Mouse (Mus musculus) limb, embryonic 15.5 days (tissue): ENCODE measurements around the gene Ctdspl2. TPM values are rescaled to one million over a fixed set of nuclear protein-coding genes. Genes with fewer than 3 reads are reported as not detected.
"Not testable (repeated sequence)": the region's sequence is repeated elsewhere in the genome, so short reads cannot be mapped to it uniquely, and the experiment has no call there.

Experiments used
- ATAC-seq: fragments of 200-750 bp; cut with Nextera tagmentation; 2 replicates; pipeline ENCODE4 v1.8.0; 2017; ENCODE audit warnings: low read depth, moderate TSS enrichment; ENCODE audit not compliant: insufficient number of reproducible peaks, low FRiP score, low TSS enrichment
- H3K27ac ChIP-seq: fragments of 300-500 bp; sonication (generic); 2 replicates; pipeline ENCODE4 v1.5.1; 2015; ENCODE audit warnings: moderate library complexity, mild to moderate bottlenecking, inconsistent platforms
- H3K27me3 ChIP-seq: fragments of 300-500 bp; sonication (generic); 2 replicates; pipeline ENCODE4 v1.6.1; 2015; ENCODE audit warnings: inconsistent platforms
- H3K36me3 ChIP-seq: fragments of 300-500 bp; sonication (generic); 2 replicates; pipeline ENCODE4 v1.6.1; 2015; ENCODE audit warnings: inconsistent platforms
- H3K4me1 ChIP-seq: fragments of 300-500 bp; sonication (generic); 2 replicates; pipeline ENCODE4 v1.6.1; 2015; ENCODE audit warnings: inconsistent platforms
- H3K4me2 ChIP-seq: fragments of 300-500 bp; sonication (generic); 2 replicates; pipeline ENCODE4 v1.6.1; 2015; ENCODE audit warnings: mild to moderate bottlenecking, inconsistent platforms
- H3K4me3 ChIP-seq: fragments of 300-500 bp; sonication (generic); 2 replicates; pipeline ENCODE4 v1.5.1; 2015; ENCODE audit warnings: mild to moderate bottlenecking, inconsistent platforms
- H3K9ac ChIP-seq: fragments of 300-500 bp; sonication (generic); 2 replicates; pipeline ENCODE4 v1.6.1; 2015; ENCODE audit warnings: inconsistent platforms
- H3K9me3 ChIP-seq: fragments of 300-500 bp; sonication (generic); 2 replicates; pipeline ENCODE4 v1.6.1; 2016; ENCODE audit warnings: inconsistent platforms
- WGBS: fragments of 180-500 bp; shearing (Covaris S2); methylation state at CpG from one replicate; pipeline ENCODE4 v1.1.7; 2015; 5-methylcytosine and 5-hydroxymethylcytosine counted together
- polyA plus RNA-seq: library from polyadenylated mRNA; unstranded; fragments of >200 nt; fragmentation: Nextera tagmentation; extraction: Ambion mirVana; gene quantifications from 2 replicates; pipeline ENCODE4 v1.2.1, GENCODE M21; 2015

Ctdspl2 gene
- polyA plus RNA-seq, 1 experiment from 2014 or later = 53.3 TPM

- no peak overlapping the region for H3K4me3 ChIP-seq
- no peaks in the 10 kb centered on the region for H3K27me3 ChIP-seq
- no peak overlapping the region for H3K27ac ChIP-seq
- no peaks in the 10 kb centered on the region for H3K4me1 ChIP-seq
- no peak overlapping the region for H3K4me2 ChIP-seq
- peaks cover 5% of the 10 kb centered on the region for H3K36me3 ChIP-seq
- no peak overlapping the region for H3K9ac ChIP-seq
- no peak for ATAC-seq
- no peaks in the 10 kb centered on the region for H3K9me3 ChIP-seq
- 48% methylated on average over 1 of the region's 1 CpGs for WGBS
These were observed 62.9 kb downstream of the Ctdspl2 start for GRCm38 (mm10) chr2:122018705-122019104.

GRCm38 (mm10) chr2:122022284-122022683 lies 66.5 kb downstream of the Ctdspl2 start:
- H3K9me3 ChIP-seq = no peaks in the 10 kb centered on the region
- H3K4me3 ChIP-seq = no peak overlapping the region
- no peak overlapping the region for H3K9ac ChIP-seq
- no peak overlapping the region for H3K4me2 ChIP-seq
- no peak overlapping the region for H3K27ac ChIP-seq
- no peaks in the 10 kb centered on the region for H3K4me1 ChIP-seq
- no peaks in the 10 kb centered on the region for H3K36me3 ChIP-seq
- ATAC-seq = no peak
- no peaks in the 10 kb centered on the region for H3K27me3 ChIP-seq
- 82% methylated on average over 2 of the region's 2 CpGs for WGBS

DNA sequence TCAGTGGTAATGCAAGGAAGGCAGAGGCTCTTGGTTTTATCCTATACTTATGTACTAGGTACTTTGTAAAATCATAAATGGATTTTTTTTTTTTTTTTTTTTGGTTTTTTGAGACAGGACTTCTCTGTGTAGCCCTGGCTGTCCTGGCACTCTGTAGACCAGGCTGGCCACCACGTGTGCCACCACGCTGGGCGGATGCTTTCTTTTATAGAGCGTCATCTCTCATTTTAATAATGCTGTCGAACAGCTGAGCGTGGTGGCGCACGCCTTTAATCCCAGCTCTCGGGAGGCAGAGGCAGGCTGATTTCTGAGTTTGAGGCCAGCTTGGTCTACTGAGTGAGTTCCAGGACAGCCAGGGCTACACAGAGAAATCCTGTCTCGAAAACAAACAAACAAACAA lies 71.3 kb downstream of the Ctdspl2 start:
- H3K9me3 ChIP-seq, H3K4me2 ChIP-seq, H3K27ac ChIP-seq, H3K27me3 ChIP-seq, H3K36me3 ChIP-seq, ATAC-seq, H3K4me1 ChIP-seq, H3K9ac ChIP-seq, H3K4me3 ChIP-seq: not testable (repeated sequence)
- 90% methylated on average over 10 of the region's 10 CpGs for WGBS

DNA sequence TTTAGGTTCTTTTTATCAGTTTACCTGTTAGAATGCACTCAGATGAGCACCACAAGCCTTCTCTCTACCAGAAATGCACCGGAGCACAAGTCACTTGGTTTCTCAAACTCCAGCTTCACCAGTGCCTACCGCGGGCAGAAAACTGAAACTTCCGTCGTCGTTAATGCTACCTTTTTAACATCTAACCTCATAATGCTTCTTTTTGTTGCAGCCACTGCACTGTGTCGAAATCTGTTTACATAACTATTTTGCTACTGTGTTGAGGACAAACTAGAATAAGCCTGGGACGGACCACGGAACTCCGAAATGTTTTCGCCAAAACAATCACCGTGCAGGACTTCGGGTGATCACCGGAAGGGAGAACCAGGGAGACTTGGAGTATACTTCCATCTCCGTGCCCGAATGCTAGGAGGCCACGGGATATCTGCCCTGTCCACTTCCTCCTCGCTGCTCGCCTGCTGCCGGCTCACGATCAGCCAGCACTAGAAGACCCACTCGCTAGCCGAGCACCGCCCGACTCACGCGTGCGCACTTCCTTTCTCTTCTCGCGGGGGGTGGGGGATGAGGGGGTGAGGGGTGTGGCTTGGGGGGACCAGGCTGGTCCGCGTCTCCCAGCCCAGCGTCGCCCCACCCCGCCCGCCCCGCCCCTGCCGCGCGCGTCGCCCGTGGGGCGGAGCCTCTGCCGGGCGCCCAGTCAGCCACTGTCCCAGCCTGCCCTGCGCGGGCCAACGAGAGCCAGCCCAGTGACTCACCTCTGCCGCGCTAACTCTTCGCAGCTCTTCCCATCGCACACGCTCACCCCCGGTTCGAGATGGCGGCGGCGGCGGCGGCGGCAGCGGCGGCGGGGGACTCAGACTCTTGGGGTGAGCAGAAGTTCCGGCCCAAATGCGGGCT lies 72.3 kb downstream of the Ctdspl2 start, which contains the start of gene Eif3j1:
TSS of gene Eif3j1 (plus strand) at position 685 of the 894 bp plus-strand sequence.
- whole genome bisulfite sequencing = 0% methylated on average over 56 of the region's 67 CpGs
- ATAC-seq = peak; percentile 100
- H3K4me1 ChIP-seq = 0 out of 2 replicates have a peak, but pooled peaks cover 8% of the 10 kb centered on the region

GRCm38 (mm10) chr2:122028756-122029700 lies 73.2 kb downstream of the Ctdspl2 start:
- Histone ChIP-seq H3K4me2 (peak overlapping the region; percentile 53), H3K27me3 (no peaks in the 10 kb centered on the region), H3K4me3 (peak overlapping the region; percentile 94), H3K27ac (peak overlapping the region; percentile 92), H3K4me1 (0 out of 2 replicates have a peak, but pooled peaks cover 8% of the 10 kb centered on the region), H3K9me3 (no peaks in the 10 kb centered on the region), H3K36me3 (no peaks in the 10 kb centered on the region), H3K9ac (peak overlapping the region; percentile 96)
- ATAC-seq = no peak; the same call in none of the 2 replicates
- 1% methylated on average over 71 of the region's 71 CpGs for WGBS

More for the DNA sequence above, 72.3 kb downstream of the Ctdspl2 start, which contains the start of gene Eif3j1:
- peak within 1 kb of the TSS; percentile 92 for H3K27ac ChIP-seq
- no peaks in the 10 kb centered on the region for H3K36me3 ChIP-seq
- H3K9me3 ChIP-seq = no peaks in the 10 kb centered on the region
- H3K27me3 ChIP-seq = no peaks in the 10 kb centered on the region
- peak within 1 kb of the TSS; percentile 94 for H3K4me3 ChIP-seq
- H3K9ac ChIP-seq = peak within 1 kb of the TSS; percentile 96
- peak within 1 kb of the TSS; percentile 53 for H3K4me2 ChIP-seq

GRCm38 (mm10) chr2:122031970-122032369 lies 76.2 kb downstream of the Ctdspl2 start:
- H3K4me3 ChIP-seq = no peak overlapping the region
- no peak overlapping the region for H3K4me2 ChIP-seq
- peaks cover 5% of the 10 kb centered on the region; the same call in 1 of the 2 replicates for H3K36me3 ChIP-seq
- H3K27me3 ChIP-seq = no peaks in the 10 kb centered on the region
- H3K9me3 ChIP-seq = no peaks in the 10 kb centered on the region
- H3K9ac ChIP-seq = no peak overlapping the region
- WGBS = 79% methylated on average over 6 of the region's 6 CpGs
- no peak for ATAC-seq
- 0 out of 2 replicates have a peak, but pooled peaks cover 8% of the 10 kb centered on the region for H3K4me1 ChIP-seq
- no peak overlapping the region for H3K27ac ChIP-seq

GRCm38 (mm10) chr2:122036064-122036463 lies 80.3 kb downstream of the Ctdspl2 start:
- H3K36me3 ChIP-seq = peaks cover 10% of the 10 kb centered on the region; the same call in 1 of the 2 replicates
- H3K4me3 ChIP-seq = no peak overlapping the region
- H3K9me3 ChIP-seq = no peaks in the 10 kb centered on the region
- no peak overlapping the region for H3K27ac ChIP-seq
- H3K4me1 ChIP-seq = no peaks in the 10 kb centered on the region
- no peaks in the 10 kb centered on the region for H3K27me3 ChIP-seq
- no peak overlapping the region for H3K9ac ChIP-seq
- WGBS = 90% methylated on average over 3 of the region's 3 CpGs
- no peak overlapping the region for H3K4me2 ChIP-seq
- no peak for ATAC-seq

DNA sequence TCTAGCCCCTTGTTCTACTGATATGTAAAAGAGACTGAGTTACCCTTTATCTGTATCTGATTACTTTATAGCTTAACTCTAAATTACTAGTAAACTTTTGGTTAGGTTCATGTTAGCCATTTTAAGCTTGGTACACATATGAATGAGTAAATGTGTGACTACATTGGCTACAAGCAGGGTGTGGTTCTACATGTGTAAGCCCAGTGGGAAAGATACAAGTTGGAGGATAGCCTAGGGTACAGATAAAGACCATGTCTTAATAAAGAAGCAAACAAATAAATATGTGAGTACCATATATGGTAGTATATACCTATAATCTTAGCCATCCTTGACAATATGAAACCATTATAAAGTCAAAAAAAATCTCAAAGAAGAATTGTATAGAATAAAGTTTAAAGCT lies 88.1 kb downstream of the Ctdspl2 start:
- Histone ChIP-seq H3K9ac (no peak overlapping the region), H3K27me3 (no peaks in the 10 kb centered on the region), H3K4me1 (no peaks in the 10 kb centered on the region), H3K36me3 (peaks cover 31% of the 10 kb centered on the region), H3K4me2 (no peak overlapping the region), H3K4me3 (no peak overlapping the region), H3K27ac (no peak overlapping the region), H3K9me3 (no peaks in the 10 kb centered on the region)
- no peak for ATAC-seq

DNA sequence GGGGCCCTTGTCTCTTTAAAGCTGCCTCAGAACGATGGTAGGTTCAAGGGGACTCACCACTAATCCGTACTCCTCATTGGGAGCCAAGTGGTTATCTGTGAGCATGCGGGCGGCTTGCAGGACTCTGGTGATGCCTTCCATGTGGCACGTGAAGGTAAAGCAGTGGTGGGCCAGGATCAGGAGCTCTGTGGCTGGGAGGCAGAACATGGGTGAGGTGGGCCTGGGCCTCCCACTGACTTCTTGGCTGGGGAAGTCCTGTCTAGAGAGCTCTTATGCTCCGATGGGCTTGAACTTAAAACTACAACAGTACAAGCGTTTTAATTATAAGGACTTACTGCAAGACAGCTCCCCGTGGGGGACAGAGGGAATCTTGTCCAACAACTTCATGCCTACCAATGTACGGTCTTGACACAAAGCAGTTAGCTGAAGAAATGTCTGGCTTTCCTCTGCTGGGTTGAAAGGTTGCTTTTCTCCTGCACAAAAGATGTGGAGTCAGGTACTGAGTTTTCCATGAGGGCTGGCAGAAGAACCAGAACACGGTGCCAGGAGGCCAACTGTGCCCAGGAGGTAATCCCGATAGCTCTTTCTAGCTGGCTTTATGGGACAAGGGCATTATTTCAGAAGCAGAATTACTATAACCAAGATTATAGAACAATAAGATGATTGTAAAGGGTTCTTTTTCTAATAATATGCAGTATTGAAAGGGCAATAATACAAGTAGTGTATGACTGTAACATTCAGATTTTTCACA lies 103.7 kb downstream of the Ctdspl2 start:
- Histone ChIP-seq H3K4me3 (no peak overlapping the region), H3K4me2 (no peak overlapping the region), H3K27me3 (no peaks in the 10 kb centered on the region), H3K9ac (no peak overlapping the region), H3K36me3 (peaks cover 39% of the 10 kb centered on the region), H3K9me3 (no peaks in the 10 kb centered on the region), H3K27ac (no peak overlapping the region), H3K4me1 (no peaks in the 10 kb centered on the region)
- ATAC-seq = no peak
- WGBS = 87% methylated on average over 11 of the region's 11 CpGs
